Mouse (Mus musculus) hindbrain, embryonic 10.5 days (tissue): ENCODE measurements around the gene Rhbdl3. TPM values are rescaled to one million over a fixed set of nuclear protein-coding genes. Genes with fewer than 3 reads are reported as not detected.

ENCODE experiments used
- DNase-seq: peaks from one replicate; pipeline ENCODE4 v3.0.0-alpha.2; 2017; ENCODE audit warnings: low spot score
- H3K27ac ChIP-seq: fragments of 300-500 bp; sonication (generic); 2 replicates; pipeline ENCODE4 v1.5.1; 2016; ENCODE audit warnings: mild to moderate bottlenecking, moderate library complexity
- H3K27me3 ChIP-seq: fragments of 300-500 bp; sonication (generic); 2 replicates; pipeline ENCODE4 v1.6.1; 2016; ENCODE audit warnings: mild to moderate bottlenecking; ENCODE audit not compliant: poor library complexity, insufficient read depth, severe bottlenecking
- H3K36me3 ChIP-seq: fragments of 300-500 bp; sonication (generic); 2 replicates; pipeline ENCODE4 v1.6.1; 2016; ENCODE audit warnings: mild to moderate bottlenecking, moderate library complexity
- H3K4me1 ChIP-seq: fragments of 300-500 bp; sonication (generic); replicated peaks from 2 replicates; pipeline ENCODE4 v1.6.1; 2016; ENCODE audit warnings: mild to moderate bottlenecking
- H3K4me3 ChIP-seq: fragments of 300-500 bp; sonication (generic); 2 replicates; pipeline ENCODE4 v1.5.1; 2016; ENCODE audit warnings: mild to moderate bottlenecking, moderate library complexity
- H3K9me3 ChIP-seq: fragments of 300-500 bp; sonication (generic); 2 replicates; pipeline ENCODE4 v1.6.1; 2016; ENCODE audit warnings: mild to moderate bottlenecking, moderate library complexity
- WGBS: fragments of 180-500 bp; shearing (Covaris S2); methylation state at CpG from one replicate; pipeline ENCODE4 v1.1.7; 2016; 5-methylcytosine and 5-hydroxymethylcytosine counted together
- polyA plus RNA-seq: library from polyadenylated mRNA; unstranded; fragments of >200 nt; fragmentation: Nextera tagmentation; extraction: Ambion mirVana; gene quantifications from 2 replicates; pipeline ENCODE4 v1.2.1, GENCODE M21; 2016

The Rhbdl3 gene
- polyA plus RNA-seq, 1 experiment from 2014 or later = 18.0 TPM

DNA sequence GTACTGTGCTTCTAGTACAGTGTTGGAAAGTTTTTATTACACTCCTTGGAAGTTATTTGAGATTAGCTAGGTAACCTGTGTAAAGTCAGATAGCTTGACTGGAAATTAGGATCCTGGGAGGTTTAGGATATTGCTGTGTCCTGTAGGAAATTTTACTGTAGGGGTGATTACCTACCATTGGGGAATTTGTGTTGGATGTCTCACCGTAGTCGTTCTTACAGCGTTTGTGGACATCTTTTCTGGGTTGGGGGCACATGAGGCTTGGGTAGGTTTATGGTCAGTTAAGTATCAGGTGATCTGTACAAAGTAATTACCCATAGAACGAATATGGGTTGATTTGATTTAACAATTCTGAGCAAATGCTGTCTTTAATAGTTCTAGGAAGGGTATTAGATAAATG, 95.9 kb downstream of the Rhbdl3 start:
- no peak for DNase-seq
- WGBS = 93% methylated on average over 4 of the region's 4 CpGs
- H3K36me3 ChIP-seq = peaks cover 100% of the 10 kb centered on the region

More for the DNA sequence above, 95.9 kb downstream of the Rhbdl3 start:
- no peaks in the 10 kb centered on the region for H3K4me1 ChIP-seq
- no peaks in the 10 kb centered on the region for H3K27me3 ChIP-seq
- H3K27ac ChIP-seq = no peak overlapping the region
- no peaks in the 10 kb centered on the region for H3K9me3 ChIP-seq
- no peak overlapping the region for H3K4me3 ChIP-seq

Other genes starting within 250 kb of the Rhbdl3 start
- gene Crlf3, start 219.9 kb upstream of the Rhbdl3 start, polyA plus RNA-seq = 24.5 and 38.0 TPM in 2 replicates
- 11.5 and 16.2 TPM in 2 replicates for gene Atad5, start 211.5 kb upstream of the Rhbdl3 start, polyA plus RNA-seq
- 33.6 and 34.7 TPM in 2 replicates for gene Tefm, start 158.7 kb upstream of the Rhbdl3 start, polyA plus RNA-seq
- gene Adap2, start 146.8 kb upstream of the Rhbdl3 start, polyA plus RNA-seq = 0.81 and 2.0 TPM in 2 replicates
- 5.0 and 5.2 TPM in 2 replicates for gene Rnf135, start 117.1 kb upstream of the Rhbdl3 start, polyA plus RNA-seq
- 56.0 and 56.1 TPM in 2 replicates for gene Rhot1, start 91.9 kb upstream of the Rhbdl3 start, polyA plus RNA-seq
- 19.4 and 24.4 TPM in 2 replicates for gene 5730455P16Rik, start 77.1 kb downstream of the Rhbdl3 start, polyA plus RNA-seq
- 244 and 296 TPM in 2 replicates for gene Zfp207, start 82.4 kb downstream of the Rhbdl3 start, polyA plus RNA-seq
- gene Psmd11, start 127.7 kb downstream of the Rhbdl3 start, polyA plus RNA-seq = 344 and 387 TPM in 2 replicates
- gene Cdk5r1, start 176.1 kb downstream of the Rhbdl3 start, polyA plus RNA-seq = 7.0 and 18.0 TPM in 2 replicates